Mouse (Mus musculus): Measurements from ENCODE around the gene Ubc. TPM values are rescaled to one million over a fixed set of nuclear protein-coding genes. Genes with fewer than 3 reads are reported as not detected.
A peak's percentile ranks its signal among the peaks of the same experiment; 100 is the strongest.
"Not testable (repeated sequence)": the region's sequence is repeated elsewhere in the genome, so short reads cannot be mapped to it uniquely, and the experiment has no call there.

Gene Ubc
- total RNA-seq, 1 experiment from 2014 or later, result 252 TPM

GRCm38 (mm10) chr5:125405546-125406248 is 15.7 kb upstream of the Ubc start:
- peak; percentile 19 for ATAC-seq (replicated peaks; ENCODE audit: low read depth, poor library complexity, severe bottlenecking)

- peak; percentile 26 for ATAC-seq (replicated peaks; ENCODE audit: low read depth, poor library complexity, severe bottlenecking)
Measured at GRCm38 (mm10) chr5:125404903-125405545, 15.0 kb upstream of the Ubc start.

GRCm38 (mm10) chr5:125404536-125404902 is 14.5 kb upstream of the Ubc start:
- no peak for ATAC-seq (replicated peaks; ENCODE audit: low read depth, poor library complexity, severe bottlenecking)

GRCm38 (mm10) chr5:125403481-125404465 is 13.8 kb upstream of the Ubc start:
- ATAC-seq (replicated peaks; ENCODE audit: low read depth, poor library complexity, severe bottlenecking), result no peak

- ATAC-seq (replicated peaks; ENCODE audit: low read depth, poor library complexity, severe bottlenecking), result no peak
Measured at GRCm38 (mm10) chr5:125402991-125403390, 13.0 kb upstream of the Ubc start.

GRCm38 (mm10) chr5:125402476-125402875 is 12.5 kb upstream of the Ubc start:
- no peak for ATAC-seq (replicated peaks; ENCODE audit: low read depth, poor library complexity, severe bottlenecking)

GRCm38 (mm10) chr5:125400903-125401302 is 10.9 kb upstream of the Ubc start:
- no peak for ATAC-seq (replicated peaks; ENCODE audit: low read depth, poor library complexity, severe bottlenecking)

- no peak for ATAC-seq (replicated peaks; ENCODE audit: low read depth, poor library complexity, severe bottlenecking)
Measured at GRCm38 (mm10) chr5:125395008-125395407, 5.0 kb upstream of the Ubc start.

- ATAC-seq (replicated peaks; ENCODE audit: low read depth, poor library complexity, severe bottlenecking), result peak; percentile 29
Measured at GRCm38 (mm10) chr5:125393622-125394603, 3.9 kb upstream of the Ubc start.

GRCm38 (mm10) chr5:125392977-125393621 is 3.1 kb upstream of the Ubc start:
- peak; percentile 55 for ATAC-seq (replicated peaks; ENCODE audit: low read depth, poor library complexity, severe bottlenecking)

GRCm38 (mm10) chr5:125392618-125392976 is 2.6 kb upstream of the Ubc start:
- ATAC-seq (replicated peaks; ENCODE audit: low read depth, poor library complexity, severe bottlenecking), result no peak

GRCm38 (mm10) chr5:125392176-125392575 is 2.2 kb upstream of the Ubc start:
- ATAC-seq (replicated peaks; ENCODE audit: low read depth, poor library complexity, severe bottlenecking), result not testable (repeated sequence)

- no peak for ATAC-seq (replicated peaks; ENCODE audit: low read depth, poor library complexity, severe bottlenecking)
Measured at GRCm38 (mm10) chr5:125391609-125392008, 1.6 kb upstream of the Ubc start.

GRCm38 (mm10) chr5:125390906-125391477 is 990 bp upstream of the Ubc start:
- no peak for ATAC-seq (replicated peaks; ENCODE audit: low read depth, poor library complexity, severe bottlenecking)

GRCm38 (mm10) chr5:125389131-125389578 is 847 bp downstream of the Ubc start, which contains the start of gene Gm10382:
Gene Gm10382 (plus strand): TSS chr5:125389322.
- peak; percentile 43 for ATAC-seq (replicated peaks; ENCODE audit: low read depth, poor library complexity, severe bottlenecking)

- ATAC-seq (replicated peaks; ENCODE audit: low read depth, poor library complexity, severe bottlenecking), result no peak
Measured at GRCm38 (mm10) chr5:125388358-125389092, 1.5 kb downstream of the Ubc start.

GRCm38 (mm10) chr5:125387295-125387694 is 2.7 kb downstream of the Ubc start:
- ATAC-seq (replicated peaks; ENCODE audit: low read depth, poor library complexity, severe bottlenecking), result not testable (repeated sequence)

Data from common myeloid progenitor, adult 5-6 weeks (primary cell).